Mouse (Mus musculus): ENCODE measurements around the gene Vwf. TPM values are rescaled to one million over a fixed set of nuclear protein-coding genes. Genes with fewer than 3 reads are reported as not detected.

Vwf gene
- polyA plus RNA-seq, 1 experiment from 2014 or later: 7.9 TPM

DNA sequence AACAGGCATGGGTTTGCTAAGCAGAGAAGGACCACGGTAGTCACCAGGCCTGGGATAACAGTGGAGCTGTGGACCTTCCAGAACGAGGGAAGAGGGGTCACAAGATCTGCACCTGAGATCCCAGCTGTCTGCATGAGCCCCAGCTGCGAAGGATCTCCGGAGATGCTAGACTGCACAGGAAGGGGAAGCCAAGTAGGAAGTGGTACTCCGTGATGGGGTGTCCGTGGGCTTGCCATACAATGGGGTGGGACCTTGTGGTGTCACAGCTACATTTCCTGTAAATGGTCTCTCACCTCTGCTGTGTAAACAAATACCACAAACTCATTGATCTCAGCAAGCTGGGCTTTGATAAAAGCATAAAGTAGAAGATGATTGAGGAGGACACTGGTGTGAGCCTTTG, 22.5 kb upstream of the Vwf start:
- Histone ChIP-seq H3K36me3 (no peaks in the 10 kb centered on the region), H3K27ac (no peak overlapping the region), H3K9ac (no peak overlapping the region), H3K9me3 (no peaks in the 10 kb centered on the region), H3K4me2 (no peak overlapping the region), H3K4me1 (0 out of 2 replicates have a peak, but pooled peaks cover 5% of the 10 kb centered on the region), H3K27me3 (no peaks in the 10 kb centered on the region), H3K4me3 (no peak overlapping the region)
- no peak for ATAC-seq (ENCODE audit: insufficient number of reproducible peaks, low FRiP score, low TSS enrichment, low read depth)
- WGBS: 85% methylated on average over 6 of the region's 6 CpGs

GRCm38 (mm10) chr6:125526066-125526465, 20.5 kb upstream of the Vwf start:
- Histone ChIP-seq H3K4me1 (0 out of 2 replicates have a peak, but pooled peaks cover 5% of the 10 kb centered on the region), H3K4me3 (no peak overlapping the region), H3K27me3 (no peaks in the 10 kb centered on the region), H3K9me3 (no peaks in the 10 kb centered on the region), H3K9ac (no peak overlapping the region), H3K36me3 (no peaks in the 10 kb centered on the region), H3K27ac (no peak overlapping the region), H3K4me2 (no peak overlapping the region)
- no peak for ATAC-seq (ENCODE audit: insufficient number of reproducible peaks, low FRiP score, low TSS enrichment, low read depth)
- 61% methylated on average over 3 of the region's 3 CpGs for WGBS

DNA sequence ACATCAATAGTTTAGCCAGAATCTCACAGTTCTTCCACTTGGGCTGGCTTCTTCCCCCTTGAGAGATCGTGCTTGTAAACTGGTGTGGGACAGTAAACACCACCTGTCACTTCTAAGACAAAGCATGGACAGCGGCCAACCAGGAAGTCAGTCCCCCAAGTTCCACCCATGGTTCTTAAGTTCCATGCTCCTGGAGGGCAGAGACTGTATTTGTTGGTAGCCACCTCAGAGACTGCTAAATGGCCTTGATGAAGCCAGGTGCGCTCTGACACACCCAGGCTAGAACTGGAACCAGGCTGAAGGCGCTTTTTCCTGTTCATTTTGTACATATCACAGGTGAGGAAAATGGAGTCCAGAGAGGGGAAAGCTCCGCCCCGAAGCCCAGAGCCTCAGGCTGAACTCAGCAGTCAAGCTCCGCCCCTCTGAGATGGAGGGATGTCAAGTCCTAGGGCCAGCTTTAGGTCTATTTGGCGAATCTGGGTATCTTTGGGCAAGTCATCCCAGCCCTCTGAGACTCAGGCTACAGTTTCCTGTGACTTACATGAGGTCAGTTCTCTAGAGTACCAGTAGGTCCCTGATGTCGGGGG, 17.9 kb upstream of the Vwf start:
- Histone ChIP-seq H3K9me3 (no peaks in the 10 kb centered on the region), H3K4me3 (no peak overlapping the region), H3K36me3 (no peaks in the 10 kb centered on the region), H3K27ac (no peak overlapping the region), H3K27me3 (no peaks in the 10 kb centered on the region), H3K4me1 (no peaks in the 10 kb centered on the region), H3K9ac (no peak overlapping the region), H3K4me2 (no peak overlapping the region)
- no peak for ATAC-seq (ENCODE audit: insufficient number of reproducible peaks, low FRiP score, low TSS enrichment, low read depth)
- 88% methylated on average over 9 of the region's 9 CpGs for WGBS

DNA sequence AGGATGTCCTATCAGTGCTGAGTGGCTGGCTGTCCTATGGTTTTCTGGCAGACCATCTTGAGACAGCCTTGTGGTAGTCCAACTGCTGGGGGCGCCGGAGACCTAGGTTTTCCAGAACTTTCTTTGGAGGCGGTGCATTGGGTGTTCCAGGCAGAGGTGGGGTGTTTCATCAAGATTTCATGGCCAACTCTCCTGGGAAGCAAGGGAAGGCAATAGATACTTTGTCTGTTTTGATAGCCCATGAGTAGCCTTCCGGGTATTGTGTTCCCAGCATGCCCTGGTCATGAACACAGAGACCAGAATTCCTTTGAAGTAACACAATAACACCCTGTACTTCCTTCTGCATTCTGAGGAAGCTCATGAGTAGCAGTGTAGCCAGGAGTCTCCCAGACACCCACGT, 17.1 kb upstream of the Vwf start:
- Histone ChIP-seq H3K4me2 (no peak overlapping the region), H3K9me3 (no peaks in the 10 kb centered on the region), H3K9ac (no peak overlapping the region), H3K36me3 (no peaks in the 10 kb centered on the region), H3K27ac (no peak overlapping the region), H3K4me3 (no peak overlapping the region), H3K27me3 (no peaks in the 10 kb centered on the region), H3K4me1 (no peaks in the 10 kb centered on the region)
- ATAC-seq (ENCODE audit: insufficient number of reproducible peaks, low FRiP score, low TSS enrichment, low read depth): no peak
- 89% methylated on average over 5 of the region's 5 CpGs for WGBS

DNA sequence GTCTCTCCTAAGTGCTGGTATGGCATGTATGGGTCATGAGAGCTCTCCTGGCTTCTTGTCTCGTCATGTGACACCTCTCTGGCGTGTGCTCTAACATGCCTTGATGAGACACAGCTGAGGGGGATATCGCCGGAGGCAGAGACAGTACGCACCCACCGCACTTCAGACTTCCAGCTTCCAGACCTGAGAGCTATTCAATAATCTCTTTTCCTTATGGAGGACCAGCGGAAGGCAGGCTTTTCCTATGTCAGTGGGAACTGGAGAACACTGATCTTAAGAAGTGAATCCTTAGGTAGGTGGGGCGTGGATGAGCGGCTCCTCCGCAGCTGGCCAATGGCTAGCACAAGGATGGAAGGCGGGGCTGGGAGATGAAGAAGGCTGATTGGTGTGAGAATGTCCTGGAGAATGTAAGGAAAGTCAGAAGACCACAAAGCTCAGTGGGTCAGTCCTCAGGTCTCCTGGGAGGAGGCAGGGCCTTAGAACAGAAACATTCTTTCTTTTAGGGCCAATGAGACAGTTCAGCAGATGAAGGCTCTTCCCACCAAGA, 13.4 kb upstream of the Vwf start:
- Histone ChIP-seq H3K9ac (no peak overlapping the region), H3K9me3 (no peaks in the 10 kb centered on the region), H3K4me1 (no peaks in the 10 kb centered on the region), H3K4me3 (no peak overlapping the region), H3K36me3 (no peaks in the 10 kb centered on the region), H3K27me3 (no peaks in the 10 kb centered on the region), H3K27ac (no peak overlapping the region), H3K4me2 (no peak overlapping the region)
- no peak for ATAC-seq (ENCODE audit: insufficient number of reproducible peaks, low FRiP score, low TSS enrichment, low read depth)
- 82% methylated on average over 11 of the region's 11 CpGs for WGBS

DNA sequence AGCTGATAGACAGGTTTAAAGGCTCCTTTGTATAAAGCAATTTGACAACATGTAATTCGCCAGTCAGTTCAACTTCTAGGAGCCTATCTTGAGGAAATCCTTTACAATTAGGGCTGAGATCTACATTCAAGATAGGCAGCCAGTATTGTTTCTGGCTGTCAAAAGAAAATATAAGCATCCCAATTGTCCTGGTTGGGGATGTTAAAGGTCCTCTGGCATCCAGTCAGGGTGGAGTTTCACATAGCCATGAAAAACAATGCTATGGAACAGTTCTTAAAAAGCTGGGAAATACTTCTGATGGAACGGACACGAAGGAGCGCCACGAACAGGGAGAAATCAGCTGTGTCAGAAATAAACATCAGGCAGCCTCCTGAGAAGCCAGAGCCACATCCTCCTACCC, 11.6 kb upstream of the Vwf start:
- ATAC-seq (ENCODE audit: insufficient number of reproducible peaks, low FRiP score, low TSS enrichment, low read depth): no peak
- no peaks in the 10 kb centered on the region for H3K36me3 ChIP-seq
- H3K4me1 ChIP-seq: peaks cover 4% of the 10 kb centered on the region; the same call in 1 of the 2 replicates
- H3K9ac ChIP-seq: no peak overlapping the region
- WGBS: 78% methylated on average over 5 of the region's 5 CpGs
- H3K27me3 ChIP-seq: no peaks in the 10 kb centered on the region
- H3K4me2 ChIP-seq: no peak overlapping the region
- H3K4me3 ChIP-seq: no peak overlapping the region
- H3K9me3 ChIP-seq: no peaks in the 10 kb centered on the region
- H3K27ac ChIP-seq: no peak overlapping the region

DNA sequence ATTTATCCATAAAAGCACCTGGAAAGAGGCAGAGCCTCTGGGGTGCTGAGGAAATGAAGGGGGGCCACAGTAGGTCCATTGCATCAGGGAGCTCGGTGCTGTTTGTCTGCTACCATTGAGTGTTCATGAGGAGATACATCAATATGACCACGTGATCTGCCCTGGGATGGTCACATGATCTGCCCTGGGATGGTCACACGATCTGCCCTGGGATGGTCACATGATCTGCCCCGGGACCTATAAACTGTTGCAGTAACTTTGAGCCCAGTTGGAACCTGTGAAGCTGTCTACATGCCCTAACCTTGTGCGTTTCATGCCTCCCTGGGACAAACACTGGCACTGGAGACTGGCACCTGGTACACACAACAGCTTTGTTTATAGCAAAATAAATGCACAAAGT, 8.1 kb upstream of the Vwf start:
- H3K27me3 ChIP-seq: no peaks in the 10 kb centered on the region
- H3K27ac ChIP-seq: no peak overlapping the region
- H3K4me1 ChIP-seq: peaks cover 4% of the 10 kb centered on the region; the same call in 1 of the 2 replicates
- no peak overlapping the region for H3K4me3 ChIP-seq
- no peak for ATAC-seq (ENCODE audit: insufficient number of reproducible peaks, low FRiP score, low TSS enrichment, low read depth)
- WGBS: 76% methylated on average over 5 of the region's 5 CpGs
- H3K36me3 ChIP-seq: no peaks in the 10 kb centered on the region
- no peaks in the 10 kb centered on the region for H3K9me3 ChIP-seq
- H3K9ac ChIP-seq: no peak overlapping the region
- H3K4me2 ChIP-seq: no peak overlapping the region

DNA sequence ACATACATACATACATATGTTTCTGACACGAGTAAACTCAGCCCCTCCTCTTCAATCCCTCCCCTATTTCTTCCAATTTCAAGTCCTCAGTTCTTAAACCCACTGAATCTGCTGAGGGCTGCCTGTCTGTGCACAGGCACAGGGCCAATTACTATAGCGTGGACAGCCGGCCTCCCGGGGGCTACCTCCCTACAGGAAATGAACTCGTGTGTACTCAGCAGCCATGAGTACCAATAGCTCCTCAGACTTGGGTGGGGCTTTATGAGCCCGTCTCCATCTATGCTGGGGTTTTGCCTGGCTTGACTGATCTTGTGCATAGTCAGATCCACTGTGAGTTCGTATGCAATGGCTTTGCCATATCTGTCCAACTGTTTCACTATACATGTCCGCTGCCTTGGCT, 7.2 kb upstream of the Vwf start:
- Histone ChIP-seq H3K36me3 (no peaks in the 10 kb centered on the region), H3K27me3 (no peaks in the 10 kb centered on the region), H3K4me2 (no peak overlapping the region), H3K4me3 (no peak overlapping the region), H3K27ac (no peak overlapping the region), H3K4me1 (peaks cover 4% of the 10 kb centered on the region; the same call in 1 of the 2 replicates), H3K9me3 (no peaks in the 10 kb centered on the region), H3K9ac (no peak overlapping the region)
- no peak for ATAC-seq (ENCODE audit: insufficient number of reproducible peaks, low FRiP score, low TSS enrichment, low read depth)
- WGBS: 39% methylated on average over 8 of the region's 8 CpGs

DNA sequence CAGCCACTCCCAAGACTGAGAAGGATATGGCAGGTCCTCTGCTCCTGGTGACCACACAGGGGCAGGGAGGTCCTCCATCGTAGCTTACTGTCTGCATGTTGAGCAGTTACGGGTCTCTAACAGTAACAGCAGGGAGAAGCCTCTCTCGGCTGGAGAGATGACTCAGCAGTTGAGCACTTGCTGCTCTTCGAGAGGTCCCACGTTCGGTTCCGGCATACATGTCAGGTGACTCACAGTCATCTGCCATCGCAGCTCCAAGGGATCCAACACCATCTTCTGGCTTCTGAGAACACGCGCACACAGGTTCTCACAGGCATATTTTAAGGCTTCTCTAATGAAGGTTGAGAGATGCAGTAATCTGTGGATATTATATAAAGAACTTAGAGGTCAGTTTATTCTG, 6.4 kb upstream of the Vwf start:
- H3K4me3 ChIP-seq: no peak overlapping the region
- H3K36me3 ChIP-seq: no peaks in the 10 kb centered on the region
- H3K4me2 ChIP-seq: no peak overlapping the region
- H3K27ac ChIP-seq: no peak overlapping the region
- H3K9me3 ChIP-seq: no peaks in the 10 kb centered on the region
- no peak for ATAC-seq (ENCODE audit: insufficient number of reproducible peaks, low FRiP score, low TSS enrichment, low read depth)
- peaks cover 4% of the 10 kb centered on the region; the same call in 1 of the 2 replicates for H3K4me1 ChIP-seq
- WGBS: 78% methylated on average over 10 of the region's 10 CpGs
- H3K27me3 ChIP-seq: no peaks in the 10 kb centered on the region
- H3K9ac ChIP-seq: no peak overlapping the region

DNA sequence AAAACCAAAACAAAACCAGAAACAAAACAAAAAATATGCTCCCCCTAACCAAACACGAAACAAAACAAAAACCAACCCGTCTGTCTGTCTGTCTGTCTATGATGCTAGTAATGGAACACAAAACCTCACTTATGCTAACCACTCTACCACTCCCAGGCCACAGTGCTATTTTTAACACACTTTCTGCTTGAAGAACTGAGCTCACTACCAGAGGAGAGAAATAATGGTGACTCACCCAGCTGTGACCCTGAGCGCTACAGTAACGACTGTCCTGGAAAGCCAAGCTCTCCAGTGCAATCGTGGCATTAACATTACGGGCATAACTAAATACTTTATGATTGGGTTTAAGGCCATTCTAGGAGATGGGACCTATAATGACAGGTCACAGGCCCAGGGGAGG, 5.7 kb upstream of the Vwf start:
- H3K9me3 ChIP-seq: no peaks in the 10 kb centered on the region
- no peak for ATAC-seq (ENCODE audit: insufficient number of reproducible peaks, low FRiP score, low TSS enrichment, low read depth)
- no peak overlapping the region for H3K4me3 ChIP-seq
- H3K9ac ChIP-seq: no peak overlapping the region
- no peaks in the 10 kb centered on the region for H3K36me3 ChIP-seq
- H3K4me1 ChIP-seq: peaks cover 4% of the 10 kb centered on the region; the same call in 1 of the 2 replicates
- no peaks in the 10 kb centered on the region for H3K27me3 ChIP-seq
- no peak overlapping the region for H3K27ac ChIP-seq
- WGBS: 82% methylated on average over 6 of the region's 6 CpGs
- no peak overlapping the region for H3K4me2 ChIP-seq

- no peaks in the 10 kb centered on the region for H3K9me3 ChIP-seq
- no peak overlapping the region for H3K4me2 ChIP-seq
- peaks cover 4% of the 10 kb centered on the region; the same call in 1 of the 2 replicates for H3K4me1 ChIP-seq
- no peak overlapping the region for H3K4me3 ChIP-seq
- H3K27ac ChIP-seq: no peak overlapping the region
- no peak overlapping the region for H3K9ac ChIP-seq
- no peaks in the 10 kb centered on the region for H3K36me3 ChIP-seq
- 86% methylated on average over 6 of the region's 6 CpGs for WGBS
- ATAC-seq (ENCODE audit: insufficient number of reproducible peaks, low FRiP score, low TSS enrichment, low read depth): no peak
- H3K27me3 ChIP-seq: no peaks in the 10 kb centered on the region
Observed at GRCm38 (mm10) chr6:125541296-125541695, 5.3 kb upstream of the Vwf start.

DNA sequence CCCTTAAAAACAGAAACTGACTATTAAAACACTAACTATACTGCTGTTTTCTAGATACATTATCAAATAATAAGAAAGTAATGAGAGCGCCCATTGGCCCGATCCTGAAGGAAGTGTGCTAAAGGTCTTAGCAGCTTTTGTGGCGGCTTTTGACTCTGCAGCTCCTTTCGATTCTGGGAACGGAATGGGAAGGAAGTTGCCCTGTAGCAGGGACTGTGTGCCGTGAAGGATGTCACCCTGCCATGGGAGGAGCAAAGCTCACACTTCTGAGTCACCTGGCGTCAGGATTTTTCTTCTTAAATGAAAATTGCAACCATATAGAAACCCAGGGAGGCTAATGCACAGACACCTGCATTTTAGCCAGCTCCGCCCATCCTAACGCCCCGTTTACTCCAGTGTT, 1.8 kb downstream of the Vwf start:
- 74% methylated on average over 10 of the region's 10 CpGs for WGBS
- Histone ChIP-seq H3K36me3 (no peaks in the 10 kb centered on the region), H3K4me1 (no peaks in the 10 kb centered on the region), H3K9ac (no peak overlapping the region), H3K4me2 (no peak overlapping the region), H3K4me3 (no peak overlapping the region), H3K27ac (no peak overlapping the region), H3K27me3 (no peaks in the 10 kb centered on the region), H3K9me3 (no peaks in the 10 kb centered on the region)
- no peak for ATAC-seq (ENCODE audit: insufficient number of reproducible peaks, low FRiP score, low TSS enrichment, low read depth)

- H3K9me3 ChIP-seq: no peaks in the 10 kb centered on the region
- H3K4me3 ChIP-seq: no peak overlapping the region
- H3K4me1 ChIP-seq: no peaks in the 10 kb centered on the region
- H3K9ac ChIP-seq: no peak overlapping the region
- no peak for ATAC-seq (ENCODE audit: insufficient number of reproducible peaks, low FRiP score, low TSS enrichment, low read depth)
- no peaks in the 10 kb centered on the region for H3K27me3 ChIP-seq
- WGBS: 74% methylated on average over 5 of the region's 5 CpGs
- H3K4me2 ChIP-seq: no peak overlapping the region
- no peak overlapping the region for H3K27ac ChIP-seq
- H3K36me3 ChIP-seq: no peaks in the 10 kb centered on the region
Observed at GRCm38 (mm10) chr6:125550172-125550571, 3.6 kb downstream of the Vwf start.
